Mouse (Mus musculus) brain, embryonic 14.5 days (tissue): ENCODE measurements around the gene P4htm. TPM values are rescaled to one million over a fixed set of nuclear protein-coding genes. Genes with fewer than 3 reads are reported as not detected.

Source experiments
- DNase-seq: peaks from one replicate; pipeline ENCODE4 v3.0.0-alpha.2; 2011; ENCODE audit warnings: low read depth
- CTCF ChIP-seq: fragments of 200-500 bp; IDR thresholded peaks from 2 replicates; pipeline ENCODE4 v1.5.1; 2012; ENCODE audit warnings: inconsistent platforms, mild to moderate bottlenecking, moderate library complexity, borderline replicate concordance; ENCODE audit not compliant: insufficient read depth, insufficient read length; ENCODE audit errors: extremely low read depth
- POLR2A ChIP-seq: fragments of 200-500 bp; IDR thresholded peaks from 2 replicates; pipeline ENCODE4 v1.6.1; 2012; ENCODE audit warnings: mild to moderate bottlenecking, inconsistent platforms, borderline replicate concordance; ENCODE audit not compliant: poor library complexity, insufficient read depth, insufficient read length, severe bottlenecking; ENCODE audit errors: extremely low read depth
- polyA plus RNA-seq: library from polyadenylated mRNA; depleted of rRNA; stranded (reverse); fragments of >200 nt; gene quantifications from 2 replicates; pipeline ENCODE4 v1.2.3, GENCODE M21; 2012

The P4htm gene
- polyA plus RNA-seq, 1 experiment, result 28.4 TPM

- no peak for DNase-seq
- TF ChIP-seq POLR2A (no peak), CTCF (no peak)
Measured at GRCm38 (mm10) chr9:108600011-108600410, 2.5 kb upstream of the P4htm start.

- TF ChIP-seq CTCF (no peak), POLR2A (no peak)
- no peak for DNase-seq
Measured at GRCm38 (mm10) chr9:108599021-108599566, 1.6 kb upstream of the P4htm start.

DNA sequence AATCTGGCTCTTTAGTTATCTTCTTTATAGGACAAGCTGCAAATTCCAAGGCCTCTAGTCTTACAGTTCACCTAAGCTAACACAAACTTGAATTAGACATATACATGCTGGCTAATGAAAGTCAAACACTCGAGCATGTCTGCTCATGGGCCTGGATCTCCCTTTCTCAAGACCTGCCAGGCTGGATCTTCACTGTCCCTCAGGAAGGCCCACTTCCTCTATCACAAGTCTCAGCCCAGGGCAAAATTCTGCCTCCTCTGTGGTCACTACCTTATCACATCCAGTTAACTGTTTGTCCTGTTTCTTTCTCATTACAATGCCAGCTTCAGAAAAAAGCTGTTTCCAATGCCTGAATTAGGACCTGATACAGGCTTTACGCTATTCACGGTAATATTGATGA lies 3.1 kb downstream of the P4htm start:
- no peak for TF ChIP-seq POLR2A
- TF ChIP-seq CTCF, result no peak
- DNase-seq, result no peak

DNA sequence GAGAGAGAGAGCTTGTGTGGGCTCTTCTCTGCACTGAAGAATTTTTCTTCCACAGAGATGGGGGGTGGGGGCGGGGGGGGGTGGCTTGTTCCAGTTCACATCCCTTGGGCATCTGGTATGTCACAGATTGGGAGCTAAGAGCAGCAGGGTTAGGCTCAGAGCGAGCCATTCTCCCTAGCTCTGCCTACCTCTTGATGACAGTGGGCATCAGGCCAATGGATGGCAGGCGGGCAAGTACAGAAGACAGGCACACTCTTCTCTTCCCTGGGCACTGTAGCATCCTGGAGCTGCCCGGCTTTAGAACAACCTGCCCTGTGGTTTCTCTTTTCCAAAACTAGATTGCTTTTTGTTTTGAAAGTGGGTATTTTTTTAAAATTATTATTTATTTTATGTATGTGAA lies 6.0 kb downstream of the P4htm start:
- TF ChIP-seq CTCF, result no peak
- TF ChIP-seq POLR2A, result no peak
- peak; percentile 38 for DNase-seq

GRCm38 (mm10) chr9:108589229-108589628 lies 8.2 kb downstream of the P4htm start:
- TF ChIP-seq CTCF (peak; percentile 16; the same call in 1 of the 2 replicates), POLR2A (no peak)
- peak; percentile 61 for DNase-seq

- peak; percentile 99 for DNase-seq
- TF ChIP-seq POLR2A (no peak), CTCF (no peak)
Measured at GRCm38 (mm10) chr9:108587571-108588180, 9.8 kb downstream of the P4htm start.

GRCm38 (mm10) chr9:108579344-108579690 lies 18.1 kb downstream of the P4htm start:
- no peak for DNase-seq
- TF ChIP-seq CTCF, result no peak
- no peak for TF ChIP-seq POLR2A

GRCm38 (mm10) chr9:108578545-108579343 lies 18.7 kb downstream of the P4htm start, which contains the start of gene Wdr6:
Wdr6 (minus strand) TSS chr9:108578739.
- peak; percentile 50; the same call in 1 of the 2 replicates for TF ChIP-seq POLR2A
- TF ChIP-seq CTCF, result no peak
- peak; percentile 99 for DNase-seq

- TF ChIP-seq CTCF (no peak), POLR2A (no peak)
- peak; percentile 66 for DNase-seq
Measured at GRCm38 (mm10) chr9:108577934-108578544, 19.4 kb downstream of the P4htm start.

- DNase-seq, result no peak
- TF ChIP-seq CTCF (no peak), POLR2A (no peak)
Measured at GRCm38 (mm10) chr9:108577025-108577424, 20.4 kb downstream of the P4htm start.
